Mouse (Mus musculus): ENCODE measurements around the gene Cd69.

Gene Cd69

GRCm38 (mm10) chr6:129254949-129255602 lies 20.2 kb downstream of the Cd69 start:
- CTCF ChIA-PET: interaction anchor here (0.6 to 2.9 kb wide), 16 partner anchors 11 to 1155 kb away, joined by 3 to 12 read pairs (median 4); no protein-coding TSS in a partner anchor
- POLR2A ChIA-PET: no interaction called here

- ChIA-PET POLR2A (no interaction called here), CTCF (interaction anchor here (0.6 to 2.9 kb wide), 15 partner anchors 16 to 490 kb away, joined by 3 to 14 read pairs (median 4); no protein-coding TSS in a partner anchor)
Observed at GRCm38 (mm10) chr6:129254314-129254713, 20.9 kb downstream of the Cd69 start.

GRCm38 (mm10) chr6:129248243-129248642 lies 27.0 kb downstream of the Cd69 start:
- ChIA-PET CTCF (interaction anchor here (0.6 to 1.8 kb wide), 14 partner anchors 10 to 1005 kb away, joined by 3 to 7 read pairs (median 3); no protein-coding TSS in a partner anchor), POLR2A (interaction anchor here in 1 of 4 experiments (0.6 to 1.5 kb wide), 3 partner anchors 10 to 406 kb away, joined by 3 to 5 read pairs (median 3); no protein-coding TSS in a partner anchor)

- ChIA-PET POLR2A (no interaction called here), CTCF (interaction anchor here in 2 of 4 experiments (1.6 to 1.8 kb wide), 2 partner anchors 9 kb away, joined by 6 to 7 read pairs; no protein-coding TSS in a partner anchor)
Observed at GRCm38 (mm10) chr6:129246992-129247391, 28.2 kb downstream of the Cd69 start.

GRCm38 (mm10) chr6:129245793-129246192 lies 29.4 kb downstream of the Cd69 start:
- POLR2A ChIA-PET: no interaction called here
- CTCF ChIA-PET: no interaction called here

DNA sequence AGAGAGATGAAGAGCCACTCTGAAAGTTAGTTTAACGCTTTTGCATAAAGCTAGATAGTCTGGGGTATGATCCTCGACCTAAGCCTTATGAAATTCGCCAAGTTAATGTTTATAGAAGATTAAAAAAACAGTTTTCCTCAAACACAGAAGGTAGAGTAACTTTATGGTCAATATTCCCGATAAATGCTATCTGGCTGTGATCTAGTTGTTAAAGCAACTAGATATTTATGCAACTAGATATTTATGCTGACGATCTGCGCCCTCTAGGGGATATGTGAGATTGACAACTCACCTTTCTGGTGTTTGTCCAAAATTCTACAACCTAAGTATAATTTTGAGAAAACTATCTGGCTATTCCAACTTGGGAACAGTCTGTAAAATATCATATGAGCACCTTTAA lies 33.3 kb downstream of the Cd69 start:
- CTCF ChIA-PET: interaction anchor here in 1 of 4 experiments (0.6 kb wide), 1 partner anchor 19 kb away, joined by 3 read pairs; no protein-coding TSS in a partner anchor
- POLR2A ChIA-PET: no interaction called here

- ChIA-PET CTCF (interaction anchor here in 1 of 4 experiments (0.6 kb wide), 1 partner anchor 19 kb away, joined by 3 read pairs; no protein-coding TSS in a partner anchor), POLR2A (no interaction called here)
Observed at GRCm38 (mm10) chr6:129241471-129241870, 33.8 kb downstream of the Cd69 start.

- CTCF ChIA-PET: no interaction called here
Observed at GRCm38 (mm10) chr6:129239564-129240248, 35.5 kb downstream of the Cd69 start.

DNA sequence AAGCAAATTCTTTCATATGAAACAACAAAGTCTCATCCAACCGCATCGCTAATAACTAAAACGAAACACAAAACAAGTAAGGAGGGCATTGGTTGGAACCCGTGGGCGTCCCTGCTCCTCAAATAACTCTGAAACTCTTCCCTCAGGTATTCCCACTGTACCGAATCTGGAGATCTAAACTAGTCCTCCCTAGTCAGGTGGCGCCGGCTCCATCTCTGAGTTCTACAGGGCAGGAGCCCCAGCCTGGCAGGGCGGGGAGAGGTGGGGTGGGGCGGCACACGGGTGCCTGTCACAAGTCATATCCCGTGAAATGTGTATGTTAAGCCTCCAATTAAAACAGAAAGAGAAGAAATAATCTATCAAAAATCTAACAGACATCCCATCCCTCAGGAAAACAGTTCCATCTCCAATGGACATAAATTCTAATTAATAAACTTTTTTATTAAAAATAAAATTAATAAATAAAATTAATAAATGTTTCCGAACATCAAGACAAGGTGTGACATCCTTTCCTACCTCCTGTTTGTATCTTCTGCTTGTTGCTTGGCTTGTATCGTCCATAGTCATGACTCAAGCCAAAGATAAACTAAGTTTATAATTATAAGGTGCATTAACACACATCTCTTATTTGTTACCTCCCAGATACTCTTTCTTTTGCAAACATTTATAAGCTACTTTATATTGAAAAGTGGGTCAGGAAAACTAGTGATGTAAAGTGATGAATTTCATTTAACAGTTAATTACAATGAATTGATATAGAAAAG lies 36.8 kb downstream of the Cd69 start:
- CTCF ChIA-PET: interaction anchor here in 3 of 4 experiments (0.5 to 1.8 kb wide), 25 partner anchors 9 to 915 kb away, joined by 3 to 15 read pairs (median 5); partner anchors contain the start of gene Clec2d (in 3 of the 3)

More at GRCm38 (mm10) chr6:129239564-129240248, 35.5 kb downstream of the Cd69 start:
- POLR2A ChIA-PET: no interaction called here

DNA sequence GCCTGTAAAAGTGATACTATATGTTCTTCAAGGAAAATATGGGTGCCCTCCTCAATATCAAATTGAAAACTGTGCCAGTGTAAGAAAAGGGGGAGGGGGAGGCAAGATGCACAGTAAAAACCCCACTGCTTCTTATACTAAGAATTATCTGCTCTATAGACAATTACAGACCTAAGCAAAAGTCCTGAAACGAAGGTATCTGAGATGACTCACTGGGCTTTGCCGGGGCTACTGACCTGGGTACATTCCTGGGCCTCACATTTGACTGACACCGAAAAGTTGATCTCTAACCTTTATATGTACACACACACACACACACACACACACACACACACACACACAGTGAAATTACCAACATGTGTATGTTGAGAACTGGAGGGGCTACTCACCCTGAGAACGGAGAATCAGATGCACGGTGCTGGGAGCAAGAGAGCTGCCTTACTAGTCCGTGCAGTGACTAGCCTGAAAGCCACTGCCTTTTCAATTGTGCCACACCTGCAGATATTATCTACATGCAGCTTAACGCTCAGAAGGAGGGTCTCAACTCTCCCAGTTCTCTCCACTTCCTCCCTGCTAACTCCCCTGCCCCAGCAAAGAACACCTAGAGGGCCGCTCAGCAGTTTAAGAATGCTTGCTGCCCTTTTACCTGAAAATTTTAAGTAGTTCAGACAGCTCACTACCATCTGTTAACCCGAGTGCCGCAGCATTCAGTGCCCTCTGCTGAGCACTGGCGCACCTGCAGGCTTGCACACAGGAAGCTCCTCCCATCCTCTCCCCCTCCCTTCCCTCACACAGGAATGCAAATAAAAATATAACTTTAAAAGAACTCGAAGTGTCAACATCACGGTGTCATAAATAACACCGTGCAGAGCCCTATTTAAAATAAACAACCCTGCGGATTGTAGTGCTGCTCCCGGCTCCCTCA lies 37.6 kb downstream of the Cd69 start:
- CTCF ChIA-PET: interaction anchor here (0.5 to 1.8 kb wide), 29 partner anchors 10 to 915 kb away, joined by 3 to 15 read pairs (median 5); partner anchors contain the start of gene Clec2d (in 3 of the 4)
- POLR2A ChIA-PET: interaction anchor here in 2 of 4 experiments (0.7 to 1.7 kb wide), 5 partner anchors 10 to 409 kb away, joined by 3 to 5 read pairs (median 4); no protein-coding TSS in a partner anchor

More for the DNA sequence above, 36.8 kb downstream of the Cd69 start:
- POLR2A ChIA-PET: interaction anchor here in 1 of 4 experiments (0.7 to 1.2 kb wide), 4 partner anchors 10 to 409 kb away, joined by 3 to 5 read pairs (median 4); no protein-coding TSS in a partner anchor

DNA sequence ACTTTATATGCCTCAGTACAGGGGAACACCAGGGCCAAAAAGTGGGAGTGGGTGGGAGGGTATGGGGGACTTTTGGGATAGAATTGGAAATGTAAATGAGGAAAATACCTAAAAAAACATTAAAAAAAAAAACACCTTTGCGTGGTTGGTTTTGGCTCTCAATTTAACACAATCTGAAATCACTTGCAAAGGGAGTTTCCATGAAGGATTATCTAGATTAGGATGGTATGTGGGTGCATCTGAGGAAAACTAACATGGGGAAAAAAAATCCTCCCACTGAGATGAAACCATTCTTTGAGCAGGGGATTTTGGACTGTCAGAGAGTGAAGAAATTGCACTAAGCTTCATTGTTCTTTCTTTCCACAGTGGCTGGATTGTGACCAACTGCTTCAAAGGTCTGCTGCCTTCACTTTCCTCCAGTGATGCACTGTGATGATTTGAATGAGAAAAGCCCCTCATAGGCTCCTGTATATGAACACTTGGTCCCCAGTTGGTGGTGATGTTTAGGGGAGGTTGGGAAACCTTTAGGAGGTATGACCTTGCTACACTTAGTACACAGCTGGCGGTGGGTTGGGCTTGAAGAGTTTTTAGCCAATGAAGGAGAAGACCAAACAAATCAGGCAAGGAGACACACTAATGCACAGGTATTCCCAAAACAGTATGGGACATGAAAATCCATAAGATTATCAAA lies 38.4 kb downstream of the Cd69 start:
- ChIA-PET CTCF (interaction anchor here (0.6 to 1.8 kb wide), 9 partner anchors 19 to 392 kb away, joined by 3 to 12 read pairs (median 6); partner anchors contain the start of gene Clec2d (in 1 of the 4)), POLR2A (interaction anchor here in 2 of 4 experiments (0.7 to 1.7 kb wide), 2 partner anchors 126 to 392 kb away, joined by 4 read pairs; no protein-coding TSS in a partner anchor)

DNA sequence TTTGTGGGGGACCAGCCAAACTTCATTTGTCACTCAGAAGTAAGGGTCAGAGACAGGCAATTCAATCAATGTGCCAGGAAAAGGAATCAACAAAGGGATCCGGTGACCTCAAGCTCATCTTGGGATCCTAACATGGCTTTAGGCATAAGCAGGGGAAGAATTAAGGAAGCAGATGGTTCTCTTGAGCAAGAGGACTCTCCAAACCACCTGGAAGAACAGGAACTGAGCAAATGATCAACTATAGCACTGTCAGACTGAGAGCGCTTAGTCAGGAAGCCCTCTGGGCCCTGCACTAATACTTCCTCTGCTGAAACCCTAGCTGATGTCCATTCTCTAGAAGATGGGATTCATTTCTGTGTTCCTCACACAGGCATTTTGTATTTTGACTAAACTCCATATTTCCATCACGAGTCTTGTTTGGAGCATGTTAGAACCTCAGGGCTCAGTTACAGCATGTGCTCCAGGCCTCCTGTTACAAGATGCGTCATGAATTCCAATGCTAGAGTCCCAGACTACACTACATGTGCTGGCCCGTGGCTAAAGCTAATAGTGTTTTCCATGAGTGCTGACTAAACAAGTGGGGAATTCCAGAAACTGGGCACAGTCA lies 39.3 kb downstream of the Cd69 start:
- ChIA-PET CTCF (interaction anchor here in 1 of 4 experiments (0.8 kb wide), 1 partner anchor 20 kb away, joined by 3 read pairs; no protein-coding TSS in a partner anchor), POLR2A (interaction anchor here in 1 of 4 experiments (0.7 kb wide), 1 partner anchor 125 kb away, joined by 4 read pairs; no protein-coding TSS in a partner anchor)

DNA sequence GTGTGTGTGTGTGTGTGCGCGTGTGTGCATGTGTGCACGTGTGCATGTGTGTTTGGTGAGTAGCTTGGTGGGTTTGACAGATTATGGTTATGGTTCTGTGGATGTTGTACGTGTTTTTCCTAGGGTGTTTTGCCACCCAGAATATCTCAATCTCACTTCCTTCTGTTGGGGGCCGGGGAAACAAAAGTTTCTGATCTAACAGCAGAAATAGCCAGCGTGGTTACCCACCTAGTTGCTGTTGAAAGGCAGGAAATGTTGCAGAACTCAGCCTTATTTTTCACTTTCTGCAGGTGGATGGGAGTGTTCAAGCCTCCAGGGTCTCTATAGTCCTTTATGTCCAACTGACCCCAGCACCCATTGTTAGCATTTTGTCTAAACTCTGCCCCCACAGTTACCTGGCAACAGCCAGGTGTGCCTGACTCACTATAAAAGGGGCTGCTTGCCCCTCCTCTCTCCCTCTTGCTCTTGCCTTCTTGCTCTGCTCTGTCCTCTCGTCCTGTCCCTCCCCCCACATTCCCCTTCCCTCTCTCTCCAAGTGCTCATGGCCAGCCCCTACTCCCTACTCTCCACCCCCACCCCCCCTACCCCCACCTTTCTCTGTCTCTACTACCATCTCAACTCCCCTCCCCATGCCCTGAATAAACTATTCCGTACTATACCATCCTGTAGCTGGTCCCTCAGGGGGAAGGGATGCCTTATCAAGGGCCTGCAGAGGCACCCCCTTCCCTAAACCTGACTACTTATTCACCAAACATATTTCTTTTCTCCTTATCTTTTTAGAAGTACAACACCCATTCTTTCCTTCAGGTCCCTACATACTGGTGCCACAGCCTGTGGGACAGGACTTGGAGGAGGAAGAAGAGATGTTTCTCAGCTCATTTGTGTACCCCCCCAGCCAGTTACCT lies 40.5 kb downstream of the Cd69 start:
- ChIA-PET POLR2A (interaction anchor here in 2 of 4 experiments (0.6 to 1.1 kb wide), 3 partner anchors 40 to 577 kb away, joined by 4 to 9 read pairs (median 5); partner anchors contain the start of gene Cd69 (in 1 of the 2)), CTCF (interaction anchor here in 3 of 4 experiments (0.6 to 1.2 kb wide), 3 partner anchors 13 to 824 kb away, joined by 3 to 7 read pairs (median 5); no protein-coding TSS in a partner anchor)

DNA sequence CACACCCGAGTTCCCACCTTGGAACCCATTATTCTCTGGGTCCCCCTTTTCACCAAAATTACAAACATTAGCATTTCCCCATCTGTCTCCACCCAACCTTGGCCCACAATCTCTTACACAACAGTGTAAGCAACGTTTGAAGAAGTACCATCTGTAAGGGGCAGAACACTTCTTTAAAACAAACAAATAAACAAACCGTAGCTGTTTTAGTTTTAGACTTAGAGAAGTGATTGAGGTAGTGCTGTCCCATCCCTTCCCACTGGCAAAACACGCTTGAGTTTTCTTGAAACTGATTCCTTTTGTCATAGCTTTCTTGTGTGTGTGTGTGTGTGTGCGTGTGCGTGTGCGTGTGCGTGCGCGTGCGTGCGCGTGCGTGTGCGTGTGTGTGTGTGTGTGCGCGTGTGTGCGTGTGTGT lies 41.3 kb downstream of the Cd69 start:
- ChIA-PET CTCF (interaction anchor here in 2 of 4 experiments (0.7 to 1.2 kb wide), 2 partner anchors 12 to 21 kb away, joined by 3 to 7 read pairs; no protein-coding TSS in a partner anchor), POLR2A (interaction anchor here in 1 of 4 experiments (0.7 kb wide), 1 partner anchor 577 kb away, joined by 5 read pairs; no protein-coding TSS in a partner anchor)

GRCm38 (mm10) chr6:129233366-129233954 lies 41.8 kb downstream of the Cd69 start:
- POLR2A ChIA-PET: interaction anchor here in 1 of 4 experiments (0.7 kb wide), 1 partner anchor 576 kb away, joined by 5 read pairs; no protein-coding TSS in a partner anchor
- CTCF ChIA-PET: interaction anchor here in 2 of 4 experiments (0.6 to 1.2 kb wide), 3 partner anchors 12 to 28 kb away, joined by 3 to 7 read pairs (median 3); no protein-coding TSS in a partner anchor
